Mouse (Mus musculus) thymus, adult 2 months (tissue): ENCODE data around the gene Fam69a. TPM values are rescaled to one million over a fixed set of nuclear protein-coding genes. Genes with fewer than 3 reads are reported as not detected.
"Not testable (repeated sequence)": the region's sequence is repeated elsewhere in the genome, so short reads cannot be mapped to it uniquely, and the experiment has no call there.

Source experiments
- DNase-seq: peaks from one replicate; pipeline ENCODE4 v3.0.0; 2021
- H3K27ac ChIP-seq: fragments of 200-500 bp; 2 replicates; pipeline ENCODE4 v1.5.1; 2012; ENCODE audit warnings: low read length, control low read depth; ENCODE audit not compliant: control insufficient read depth, insufficient read depth
- H3K27me3 ChIP-seq: fragments of 200-500 bp; 2 replicates; pipeline ENCODE4 v1.6.1; 2012; ENCODE audit warnings: mild to moderate bottlenecking, low read length, moderate library complexity, mixed read lengths; ENCODE audit not compliant: control insufficient read depth, insufficient read depth
- H3K36me3 ChIP-seq: fragments of 200-500 bp; 2 replicates; pipeline ENCODE4 v1.6.1; 2012; ENCODE audit warnings: mild to moderate bottlenecking, low read length, moderate library complexity; ENCODE audit not compliant: control insufficient read depth, insufficient read depth
- H3K4me1 ChIP-seq: fragments of 200-500 bp; replicated peaks from 2 replicates; pipeline ENCODE4 v1.6.1; 2012; ENCODE audit warnings: low read length; ENCODE audit not compliant: control insufficient read depth, insufficient read depth
- H3K4me3 ChIP-seq: fragments of 200-500 bp; 2 replicates; pipeline ENCODE4 v1.5.1; 2012; ENCODE audit warnings: mild to moderate bottlenecking, low read length, control low read depth, moderate library complexity; ENCODE audit not compliant: control insufficient read depth, insufficient read depth
- CTCF ChIP-seq: fragments of 200-500 bp; IDR thresholded peaks from 2 replicates; pipeline ENCODE4 v1.5.1; 2012; ENCODE audit warnings: mild to moderate bottlenecking, control low read depth, low read length, moderate library complexity, borderline replicate concordance; ENCODE audit not compliant: control insufficient read depth, poor library complexity, insufficient read depth; ENCODE audit errors: extremely low read depth
- POLR2A ChIP-seq: fragments of 200-500 bp; IDR thresholded peaks from 2 replicates; pipeline ENCODE4 v1.6.1; 2012; ENCODE audit warnings: mild to moderate bottlenecking, low read length, control low read depth, moderate library complexity; ENCODE audit not compliant: control insufficient read depth, poor library complexity, insufficient read depth; ENCODE audit errors: extremely low read depth
- WGBS: fragments of 180-500 bp; shearing (Covaris S2); methylation state at CpG from one replicate; pipeline ENCODE4 v1.1.7; 2018; 5-methylcytosine and 5-hydroxymethylcytosine counted together
- polyA plus RNA-seq: library from polyadenylated mRNA; depleted of rRNA; stranded (reverse); fragments of >200 nt; gene quantifications from 2 replicates; pipeline ENCODE4 v1.2.3, GENCODE M21; 2012; rRNA removed

The Fam69a gene
- 2.1 and 2.3 TPM in 2 replicates for polyA plus RNA-seq

- 2% methylated on average over 91 of the region's 91 CpGs for WGBS
- peak; percentile 85 for TF ChIP-seq POLR2A
- peak; percentile 63; the same call in 1 of the 2 replicates for TF ChIP-seq CTCF
- Histone ChIP-seq H3K4me3 (peak within 1 kb of the TSS; percentile 72), H3K27ac (peak within 1 kb of the TSS; percentile 62), H3K27me3 (no peaks in the 10 kb centered on the region), H3K36me3 (no peaks in the 10 kb centered on the region), H3K4me1 (peaks cover 3% of the 10 kb centered on the region)
- peak; percentile 91 for DNase-seq
Measured at GRCm38 (mm10) chr5:107986967-107987834, at the start of gene Fam69a. TSS of gene Fam69a (minus strand) at chr5:107987085.

- no peaks in the 10 kb centered on the region for H3K4me1 ChIP-seq
- H3K4me3 ChIP-seq = no peak overlapping the region
- no peak for DNase-seq
- H3K27ac ChIP-seq = no peak overlapping the region
- 25% methylated on average over 2 of the region's 2 CpGs for WGBS
- no peaks in the 10 kb centered on the region for H3K36me3 ChIP-seq
- TF ChIP-seq POLR2A (no peak), CTCF (no peak)
- H3K27me3 ChIP-seq = no peaks in the 10 kb centered on the region
Measured at GRCm38 (mm10) chr5:108035523-108035922, 48.6 kb upstream of the Fam69a start.

- H3K4me3 ChIP-seq = no peak overlapping the region
- WGBS = 36% methylated on average over 4 of the region's 4 CpGs
- H3K36me3 ChIP-seq = no peaks in the 10 kb centered on the region
- TF ChIP-seq POLR2A (no peak), CTCF (no peak)
- H3K27ac ChIP-seq = no peak overlapping the region
- H3K4me1 ChIP-seq = no peaks in the 10 kb centered on the region
- no peak for DNase-seq
- H3K27me3 ChIP-seq = no peaks in the 10 kb centered on the region
Measured at GRCm38 (mm10) chr5:108034194-108034593, 47.3 kb upstream of the Fam69a start.

GRCm38 (mm10) chr5:108031267-108031666 lies 44.4 kb upstream of the Fam69a start:
- no peaks in the 10 kb centered on the region for H3K36me3 ChIP-seq
- no peaks in the 10 kb centered on the region for H3K27me3 ChIP-seq
- DNase-seq = no peak
- H3K4me3 ChIP-seq = no peak overlapping the region
- H3K27ac ChIP-seq = no peak overlapping the region
- TF ChIP-seq POLR2A (no peak), CTCF (no peak)
- WGBS = 92% methylated on average over 4 of the region's 4 CpGs
- H3K4me1 ChIP-seq = no peaks in the 10 kb centered on the region

GRCm38 (mm10) chr5:108029968-108030367 lies 43.1 kb upstream of the Fam69a start:
- Histone ChIP-seq H3K4me3 (no peak overlapping the region), H3K27me3 (no peaks in the 10 kb centered on the region), H3K36me3 (no peaks in the 10 kb centered on the region), H3K4me1 (no peaks in the 10 kb centered on the region), H3K27ac (no peak overlapping the region)
- DNase-seq = peak; percentile 15
- 96% methylated on average over 2 of the region's 2 CpGs for WGBS
- TF ChIP-seq POLR2A = no peak
- TF ChIP-seq CTCF = no peak

GRCm38 (mm10) chr5:108028797-108029536 lies 42.1 kb upstream of the Fam69a start:
- H3K27me3 ChIP-seq, H3K4me3 ChIP-seq, H3K4me1 ChIP-seq, DNase-seq, H3K27ac ChIP-seq, H3K36me3 ChIP-seq: not testable (repeated sequence)
- WGBS = 93% methylated on average over 7 of the region's 7 CpGs

- TF ChIP-seq POLR2A (no peak), CTCF (no peak)
- WGBS = 56% methylated on average over 4 of the region's 4 CpGs
- Histone ChIP-seq H3K27me3 (no peaks in the 10 kb centered on the region), H3K27ac (no peak overlapping the region), H3K4me3 (no peak overlapping the region), H3K4me1 (no peaks in the 10 kb centered on the region), H3K36me3 (no peaks in the 10 kb centered on the region)
- DNase-seq = no peak
Measured at GRCm38 (mm10) chr5:108028230-108028629, 41.3 kb upstream of the Fam69a start.
